Mouse (Mus musculus) stomach, embryonic 16.5 days (tissue): ENCODE measurements around the gene Guk1. TPM values are rescaled to one million over a fixed set of nuclear protein-coding genes. Genes with fewer than 3 reads are reported as not detected.

Experiments used
- ATAC-seq: fragments of 200-750 bp; cut with Nextera tagmentation; 2 replicates; pipeline ENCODE4 v1.8.0; 2017; ENCODE audit warnings: moderate number of reproducible peaks, moderate TSS enrichment; ENCODE audit not compliant: insufficient read depth, low FRiP score
- H3K27ac ChIP-seq: fragments of 300-500 bp; sonication (generic); 2 replicates; pipeline ENCODE4 v1.5.1; 2014; ENCODE audit warnings: low read length
- H3K27me3 ChIP-seq: fragments of 300-500 bp; sonication (generic); 2 replicates; pipeline ENCODE4 v1.6.1; 2014; ENCODE audit warnings: low read length, control low read depth, mixed read lengths; ENCODE audit not compliant: control insufficient read depth, insufficient read depth
- H3K36me3 ChIP-seq: fragments of 300-500 bp; sonication (generic); 2 replicates; pipeline ENCODE4 v1.6.1; 2014; ENCODE audit warnings: low read length; ENCODE audit not compliant: control insufficient read depth, insufficient read depth
- H3K4me1 ChIP-seq: fragments of 300-500 bp; sonication (generic); 2 replicates; pipeline ENCODE4 v1.6.1; 2014; ENCODE audit warnings: low read length, control low read depth, mixed read lengths; ENCODE audit not compliant: control insufficient read depth, insufficient read depth
- H3K4me2 ChIP-seq: fragments of 300-500 bp; sonication (generic); 2 replicates; pipeline ENCODE4 v1.6.1; 2014; ENCODE audit warnings: low read depth, low read length, mixed read lengths
- H3K4me3 ChIP-seq: fragments of 300-500 bp; sonication (generic); replicated peaks from 2 replicates; pipeline ENCODE4 v1.5.1; 2014; ENCODE audit warnings: mild to moderate bottlenecking, low read length
- H3K9ac ChIP-seq: fragments of 300-500 bp; sonication (generic); 2 replicates; pipeline ENCODE4 v1.6.1; 2014; ENCODE audit warnings: low read length
- H3K9me3 ChIP-seq: fragments of 300-500 bp; sonication (generic); replicated peaks from 2 replicates; pipeline ENCODE4 v1.6.1; 2016; ENCODE audit warnings: low read length, control low read depth; ENCODE audit not compliant: control insufficient read depth
- WGBS: fragments of 180-500 bp; shearing (Covaris S2); extraction: QIAGEN DNeasy Blood & Tissue Kit; methylation state at CpG from one replicate; pipeline ENCODE4 v1.1.7; 2014; 5-methylcytosine and 5-hydroxymethylcytosine counted together
- polyA plus RNA-seq: library from polyadenylated mRNA; unstranded; fragments of >200 nt; fragmentation: Nextera tagmentation; extraction: Ambion mirVana; gene quantifications from 2 replicates; pipeline ENCODE4 v1.2.1, GENCODE M21; 2015

Guk1 gene
- polyA plus RNA-seq, 1 experiment from 2014 or later = 128 TPM

- peaks cover 9% of the 10 kb centered on the region for H3K27me3 ChIP-seq
- no peaks in the 10 kb centered on the region for H3K4me1 ChIP-seq
- 5% methylated on average over 14 of the region's 14 CpGs for WGBS
- no peaks in the 10 kb centered on the region for H3K36me3 ChIP-seq
- peak; percentile 77; the same call in 1 of the 2 replicates for ATAC-seq
- no peaks in the 10 kb centered on the region for H3K9me3 ChIP-seq
- H3K9ac ChIP-seq = 0 out of 2 replicates have a peak overlapping the region, but pooled peaks have one; percentile 47
- peak overlapping the region; percentile 17; the same call in 1 of the 2 replicates for H3K4me3 ChIP-seq
- H3K27ac ChIP-seq = no peak overlapping the region
- peak overlapping the region; percentile 38 for H3K4me2 ChIP-seq
Measured at GRCm38 (mm10) chr11:59141772-59142370, 50.1 kb downstream of the Guk1 start.

- peaks cover 5% of the 10 kb centered on the region; the same call in 1 of the 2 replicates for H3K4me1 ChIP-seq
- 58% methylated on average over 19 of the region's 19 CpGs for whole genome bisulfite sequencing
Measured at GRCm38 (mm10) chr11:59138537-59139486, 53.2 kb downstream of the Guk1 start.

GRCm38 (mm10) chr11:59136994-59137706 is 54.9 kb downstream of the Guk1 start:
- Histone ChIP-seq H3K4me2 (no peak overlapping the region), H3K27ac (no peak overlapping the region), H3K36me3 (no peaks in the 10 kb centered on the region), H3K9me3 (no peaks in the 10 kb centered on the region), H3K27me3 (peaks cover 53% of the 10 kb centered on the region), H3K9ac (no peak overlapping the region), H3K4me3 (no peak overlapping the region), H3K4me1 (peaks cover 5% of the 10 kb centered on the region; the same call in 1 of the 2 replicates)
- ATAC-seq = no peak
- 74% methylated on average over 12 of the region's 12 CpGs for WGBS

More at GRCm38 (mm10) chr11:59138537-59139486, 53.2 kb downstream of the Guk1 start:
- no peak for ATAC-seq
- Histone ChIP-seq H3K27ac (no peak overlapping the region), H3K4me2 (no peak overlapping the region), H3K4me3 (no peak overlapping the region), H3K9me3 (no peaks in the 10 kb centered on the region), H3K36me3 (no peaks in the 10 kb centered on the region), H3K9ac (no peak overlapping the region), H3K27me3 (peaks cover 39% of the 10 kb centered on the region)

GRCm38 (mm10) chr11:59135904-59136452 is 56.0 kb downstream of the Guk1 start, which contains the start of gene Obscn:
Gene Obscn (minus strand): TSS chr11:59136402.
- Histone ChIP-seq H3K4me2 (peak within 1 kb of the TSS; percentile 40), H3K9ac (0 out of 2 replicates have a peak within 1 kb of the TSS, but pooled peaks have one; percentile 11), H3K27ac (no peak within 1 kb of the TSS), H3K36me3 (no peaks in the 10 kb centered on the region), H3K4me1 (peaks cover 5% of the 10 kb centered on the region; the same call in 1 of the 2 replicates), H3K27me3 (peaks cover 53% of the 10 kb centered on the region), H3K9me3 (no peaks in the 10 kb centered on the region), H3K4me3 (peak within 1 kb of the TSS; percentile 25)
- 16% methylated on average over 44 of the region's 44 CpGs for WGBS
- no peak for ATAC-seq

GRCm38 (mm10) chr11:59135051-59135820 is 56.8 kb downstream of the Guk1 start:
- Histone ChIP-seq H3K27me3 (peaks cover 53% of the 10 kb centered on the region), H3K4me3 (peak overlapping the region; percentile 25), H3K4me1 (peaks cover 5% of the 10 kb centered on the region; the same call in 1 of the 2 replicates), H3K9me3 (no peaks in the 10 kb centered on the region), H3K9ac (0 out of 2 replicates have a peak overlapping the region, but pooled peaks have one; percentile 11), H3K27ac (no peak overlapping the region), H3K4me2 (peak overlapping the region; percentile 40), H3K36me3 (no peaks in the 10 kb centered on the region)
- 5% methylated on average over 55 of the region's 55 CpGs for WGBS
- ATAC-seq = no peak

GRCm38 (mm10) chr11:59134373-59134997 is 57.5 kb downstream of the Guk1 start:
- Histone ChIP-seq H3K4me2 (peak overlapping the region; percentile 30), H3K4me1 (peaks cover 5% of the 10 kb centered on the region; the same call in 1 of the 2 replicates), H3K36me3 (no peaks in the 10 kb centered on the region), H3K9ac (0 out of 2 replicates have a peak overlapping the region, but pooled peaks have one; percentile 7), H3K27ac (no peak overlapping the region), H3K4me3 (peak overlapping the region; percentile 10), H3K9me3 (no peaks in the 10 kb centered on the region), H3K27me3 (peaks cover 53% of the 10 kb centered on the region)
- WGBS = 4% methylated on average over 35 of the region's 35 CpGs
- ATAC-seq = peak; percentile 71; the same call in 1 of the 2 replicates
